10 mouse cellular contexts compared by ENCODE assay signal in the genomic region with DNA sequence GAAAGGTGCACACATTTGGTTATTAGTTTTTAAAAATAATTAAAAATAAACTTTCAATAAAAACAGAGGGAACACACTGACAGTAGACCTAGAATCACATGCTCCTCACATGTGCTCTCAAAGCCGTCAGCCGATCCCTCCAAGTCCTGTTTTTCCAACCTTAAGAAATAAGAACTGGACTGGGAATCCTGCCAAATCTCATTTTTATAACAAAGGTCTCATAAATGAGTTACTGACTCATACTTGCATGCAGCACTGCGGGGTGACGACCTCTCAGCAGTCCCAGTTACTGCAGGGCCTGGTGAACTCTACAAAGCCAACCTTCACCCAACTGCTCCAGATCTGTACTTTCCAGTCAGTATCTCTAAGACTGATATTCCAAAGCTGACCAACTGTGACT. TPM values are rescaled to one million over a fixed set of nuclear protein-coding genes. Genes with fewer than 3 reads are reported as not detected.
DNase-seq lines count a peak whose midpoint lies in the region; ATAC-seq lines count a peak whose summit lies in the region.
"Had no signal": no experiment of that assay in that cellular context is flagged by ENCODE, and none has a peak within 500 bp of the region (broad histone marks: within the 10 kb centered on the region; RNA-seq: fewer than 3 reads in every experiment).

No protein-coding gene starts in this region.

- no peaks in the 10 kb centered on the region for H3K4me1 ChIP-seq in forebrain, embryonic 15.5 days
- H3K4me1 ChIP-seq in forebrain, embryonic 12.5 days: no peaks in the 10 kb centered on the region
- H3K4me1 ChIP-seq: embryonic facial prominence, embryonic 12.5 days had no signal

- peak; percentile 39; the same call in 1 of the 2 replicates for ATAC-seq in forebrain, embryonic 15.5 days (replicated peaks)
- no peak for ATAC-seq in forebrain, embryonic 12.5 days (ENCODE audit: low FRiP score)
- no peak for ATAC-seq in megakaryocyte progenitor cell, adult 5-6 weeks (replicated peaks; ENCODE audit: poor library complexity)

- no peak overlapping the region for H3K4me2 ChIP-seq in forebrain, embryonic 15.5 days (replicated peaks)
- no peak overlapping the region for H3K4me2 ChIP-seq in forebrain, embryonic 12.5 days
- H3K4me2 ChIP-seq: embryonic facial prominence, embryonic 12.5 days had no signal

- peak; percentile 36 for DNase-seq in urinary bladder, postnatal 25 days (ENCODE audit: low spot score)
- DNase-seq in urinary bladder, postnatal 4 days (ENCODE audit: low spot score in 2 of 2): no peak
- peak; percentile 75 for DNase-seq in kidney, postnatal 10 days
- no peak for DNase-seq in left cerebral cortex, postnatal 4 days
- DNase-seq in layer of hippocampus, postnatal 36 days: no peak

- H3K4me3 ChIP-seq in forebrain, embryonic 15.5 days: no peak overlapping the region
- H3K4me3 ChIP-seq in forebrain, embryonic 12.5 days (replicated peaks): no peak overlapping the region
- H3K4me3 ChIP-seq: embryonic facial prominence, embryonic 12.5 days; megakaryocyte, embryonic 14.5 days had no signal

- WGBS in forebrain, embryonic 15.5 days: 48% methylated on average over 4 of the region's 4 CpGs
- WGBS in forebrain, embryonic 12.5 days: 77% methylated on average over 4 of the region's 4 CpGs

- no peak overlapping the region for H3K9ac ChIP-seq in forebrain, embryonic 15.5 days (replicated peaks)
- H3K9ac ChIP-seq in forebrain, embryonic 12.5 days: no peak overlapping the region
- H3K9ac ChIP-seq: embryonic facial prominence, embryonic 12.5 days had no signal

- intact Hi-C loops in left cerebral cortex, postnatal 4 days (cut with DNase I): no loop called here

- no peaks in the 10 kb centered on the region for H3K27me3 ChIP-seq in forebrain, embryonic 15.5 days
- H3K27me3 ChIP-seq in forebrain, embryonic 12.5 days: no peaks in the 10 kb centered on the region
- H3K27me3 ChIP-seq: embryonic facial prominence, embryonic 12.5 days; megakaryocyte, embryonic 14.5 days had no signal

- no peaks in the 10 kb centered on the region for H3K9me3 ChIP-seq in forebrain, embryonic 15.5 days
- H3K9me3 ChIP-seq in forebrain, embryonic 12.5 days: no peaks in the 10 kb centered on the region
- H3K9me3 ChIP-seq: embryonic facial prominence, embryonic 12.5 days; megakaryocyte, embryonic 14.5 days had no signal

- H3K27ac ChIP-seq in forebrain, embryonic 15.5 days (replicated peaks): no peak overlapping the region
- no peak overlapping the region for H3K27ac ChIP-seq in forebrain, embryonic 12.5 days
- H3K27ac ChIP-seq: embryonic facial prominence, embryonic 12.5 days had no signal

- H3K36me3 ChIP-seq in forebrain, embryonic 15.5 days: no peaks in the 10 kb centered on the region
- H3K36me3 ChIP-seq in forebrain, embryonic 12.5 days (replicated peaks): no peaks in the 10 kb centered on the region
- H3K36me3 ChIP-seq: embryonic facial prominence, embryonic 12.5 days had no signal

RNA-seq across cellular contexts. Expression of a gene that starts 58.5 kb away (rescaled TPM):
- 125 and 134 TPM in 2 replicates for polyA plus RNA-seq in forebrain, embryonic 15.5 days (2015; fragmentation: Nextera tagmentation; extraction: Ambion mirVana)
- 84.4 and 85.9 TPM in 2 replicates for polyA plus RNA-seq in forebrain, embryonic 12.5 days (2016; fragmentation: Nextera tagmentation; extraction: Ambion mirVana)
- total RNA-seq in megakaryocyte progenitor cell, adult 5-6 weeks (2015): 108 TPM in 2 replicates
- total RNA-seq in megakaryocyte progenitor cell, adult 5-6 weeks (2017): 127 and 141 TPM in 2 replicates
- 100 to 1,000 TPM; 589 to 608 TPM for total RNA-seq in left cerebral cortex, postnatal 4 days (2021)
- total RNA-seq in layer of hippocampus, postnatal 36 days (2021): 100 to 1,000 TPM; 570 to 594 TPM

Comparison
In these comparisons a context has a peak if more than half of its experiments do, and no peak if none do; other contexts are left out.
1. DNase-seq: peak in urinary bladder, postnatal 25 days (single experiment) and kidney, postnatal 10 days (single experiment); none in urinary bladder, postnatal 4 days (0 of 2), left cerebral cortex, postnatal 4 days (single experiment) and layer of hippocampus, postnatal 36 days (0 of 2).
2. RNA of a gene that starts 58.5 kb away (total RNA-seq): 589 to 608 TPM in left cerebral cortex, postnatal 4 days and 570 to 594 TPM in layer of hippocampus, postnatal 36 days; 108 to 141 TPM in megakaryocyte progenitor cell, adult 5-6 weeks; every median in the first group is over 4 times any median in the second.